Mouse (Mus musculus): ENCODE measurements around the gene Spata1.

Gene Spata1

DNA sequence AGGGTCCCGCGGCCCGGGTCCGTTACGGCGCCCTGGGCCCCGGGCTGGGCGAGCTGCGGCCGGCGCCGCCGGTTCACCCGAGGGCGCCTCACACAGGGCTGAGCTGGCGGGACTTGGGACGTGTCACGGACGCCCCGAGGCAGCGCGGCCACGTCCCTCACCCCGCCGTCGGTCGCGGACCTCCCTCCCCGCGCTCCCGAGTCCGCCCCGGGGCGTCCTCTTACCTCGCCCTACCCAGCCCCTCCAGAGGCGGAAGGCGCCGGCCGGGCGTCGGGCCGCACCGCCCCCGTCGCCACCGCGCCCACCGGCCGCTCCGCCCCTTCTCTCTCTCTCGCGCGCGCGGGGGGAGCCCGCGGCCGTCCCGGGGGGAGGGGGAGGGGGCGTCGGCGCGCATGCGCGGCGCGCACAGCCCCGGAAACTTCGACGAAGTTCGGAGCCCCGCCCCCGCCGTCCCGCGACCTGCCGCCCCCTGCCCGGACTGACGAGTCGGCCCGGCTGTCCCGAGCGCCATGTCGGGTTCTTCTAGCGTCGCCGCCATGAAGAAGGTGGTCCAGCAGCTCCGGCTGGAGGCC, at the start of gene Spata1, which contains the start of gene Gng5:
Gene Spata1 (minus strand): TSS at position 323 of the 572 bp plus-strand sequence.
Gene Gng5 (plus strand): TSS at position 377 of the 572 bp plus-strand sequence.
- DNase-seq, result peak; percentile 86 to 91

DNA sequence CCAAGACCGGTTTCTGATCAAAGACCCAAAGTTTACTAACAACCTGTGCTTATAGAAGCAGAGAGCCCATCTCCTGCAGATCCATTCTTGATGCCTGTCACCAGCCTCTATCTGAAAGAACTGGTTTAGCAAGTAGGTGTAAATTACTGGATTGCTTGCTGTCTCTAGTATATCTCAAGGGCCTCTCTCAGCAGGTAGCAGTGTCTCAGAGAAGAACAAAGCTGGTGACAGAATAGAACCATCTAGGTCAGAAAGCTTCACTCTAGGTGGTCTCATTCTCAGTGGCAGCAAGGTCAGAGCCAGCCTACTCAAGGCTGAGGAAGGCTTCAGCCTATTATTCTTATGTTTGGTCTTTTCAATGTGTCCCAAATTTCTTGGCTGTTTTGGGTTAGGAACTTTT, 44.1 kb upstream of the Spata1 start:
- DNase-seq, result no peak

DNA sequence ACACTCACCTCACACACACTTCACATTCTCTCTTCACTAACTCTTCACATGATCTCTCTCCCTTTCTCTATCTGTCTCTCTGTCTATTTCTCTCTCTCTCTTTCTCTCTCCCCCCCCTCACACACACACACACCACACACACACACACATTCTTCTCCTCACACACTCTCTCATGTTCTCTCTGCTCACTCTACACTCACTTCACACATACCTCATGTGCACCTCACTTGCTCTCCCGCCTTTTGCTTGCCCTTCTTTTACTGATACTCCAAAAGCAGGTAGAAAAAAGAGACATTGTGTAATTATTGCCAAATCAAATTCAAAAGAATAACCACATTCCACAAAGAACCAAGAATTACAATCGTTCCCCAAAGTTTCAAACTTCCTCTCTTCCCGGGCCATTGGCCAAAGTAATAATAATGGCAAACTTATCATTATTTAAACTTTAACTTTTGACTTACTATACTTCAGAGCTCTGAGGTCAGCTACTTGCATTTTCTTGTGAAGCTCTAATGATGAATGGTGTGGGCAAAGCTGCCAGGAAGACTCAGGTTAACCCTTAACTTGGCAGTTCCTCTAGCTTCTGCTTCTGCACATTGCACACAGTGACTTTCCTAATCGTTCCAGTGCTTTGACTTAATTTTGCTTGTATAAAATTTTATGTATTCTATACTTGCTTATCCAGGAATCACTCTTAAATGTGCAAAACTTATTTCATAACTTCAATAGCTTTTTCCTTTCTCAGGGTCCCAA, 41.1 kb upstream of the Spata1 start:
- no peak for DNase-seq

DNA sequence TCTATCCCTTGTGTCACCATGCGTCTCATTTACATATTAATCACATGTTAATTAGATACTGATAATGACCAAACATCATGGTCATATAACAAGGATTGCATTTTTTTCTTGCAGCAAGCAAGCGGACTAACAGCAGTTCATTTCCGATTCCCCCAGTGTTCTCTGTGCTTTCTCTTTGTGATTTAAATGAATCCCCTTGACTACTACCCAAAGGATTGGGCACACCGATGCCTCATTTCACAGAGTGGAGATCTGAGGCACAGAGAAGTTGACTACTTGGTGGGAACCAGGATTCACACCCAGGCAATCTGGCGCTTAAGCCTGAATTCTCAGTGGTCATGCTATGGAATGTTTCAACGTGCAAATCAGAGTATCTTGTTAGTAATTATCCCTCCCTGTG, 35.4 kb upstream of the Spata1 start:
- DNase-seq, result no peak

DNA sequence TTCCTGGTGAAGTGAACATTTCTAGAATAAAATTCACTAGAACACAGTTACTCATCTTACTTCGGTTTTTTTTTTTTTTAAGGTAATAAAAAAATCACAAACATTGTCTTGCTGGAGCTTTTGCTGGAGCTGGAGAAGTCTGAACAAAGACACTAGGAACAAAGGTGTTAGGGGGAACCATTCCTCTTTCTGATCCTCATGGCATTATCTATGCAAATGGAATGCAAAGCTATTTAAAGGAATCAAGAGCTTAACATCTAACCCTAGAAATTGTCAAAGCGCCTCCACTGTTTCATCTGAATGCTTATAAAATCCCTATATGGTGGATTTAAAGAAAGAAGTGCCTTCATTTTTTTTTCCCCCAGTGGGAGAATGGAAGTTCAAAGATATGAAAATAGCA, 28.8 kb upstream of the Spata1 start:
- DNase-seq, result no peak

DNA sequence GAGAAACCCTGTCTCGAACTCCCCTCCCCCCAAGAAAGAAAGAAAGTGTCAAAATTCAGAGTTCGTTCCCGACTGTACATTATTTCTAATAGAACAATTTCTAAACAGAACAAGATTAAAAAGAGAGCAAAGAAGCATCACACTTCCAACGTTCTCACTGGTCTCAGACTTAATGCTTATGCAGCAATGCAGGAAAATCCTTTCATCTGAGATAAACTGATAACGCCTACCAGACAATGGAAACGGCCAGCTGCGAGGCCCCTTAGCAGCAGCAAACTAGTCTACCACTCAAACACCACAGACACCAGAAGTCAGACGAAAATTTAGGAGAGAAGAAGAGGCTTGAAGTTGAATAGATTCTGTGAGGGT, 22.1 kb upstream of the Spata1 start:
- no peak for DNase-seq

DNA sequence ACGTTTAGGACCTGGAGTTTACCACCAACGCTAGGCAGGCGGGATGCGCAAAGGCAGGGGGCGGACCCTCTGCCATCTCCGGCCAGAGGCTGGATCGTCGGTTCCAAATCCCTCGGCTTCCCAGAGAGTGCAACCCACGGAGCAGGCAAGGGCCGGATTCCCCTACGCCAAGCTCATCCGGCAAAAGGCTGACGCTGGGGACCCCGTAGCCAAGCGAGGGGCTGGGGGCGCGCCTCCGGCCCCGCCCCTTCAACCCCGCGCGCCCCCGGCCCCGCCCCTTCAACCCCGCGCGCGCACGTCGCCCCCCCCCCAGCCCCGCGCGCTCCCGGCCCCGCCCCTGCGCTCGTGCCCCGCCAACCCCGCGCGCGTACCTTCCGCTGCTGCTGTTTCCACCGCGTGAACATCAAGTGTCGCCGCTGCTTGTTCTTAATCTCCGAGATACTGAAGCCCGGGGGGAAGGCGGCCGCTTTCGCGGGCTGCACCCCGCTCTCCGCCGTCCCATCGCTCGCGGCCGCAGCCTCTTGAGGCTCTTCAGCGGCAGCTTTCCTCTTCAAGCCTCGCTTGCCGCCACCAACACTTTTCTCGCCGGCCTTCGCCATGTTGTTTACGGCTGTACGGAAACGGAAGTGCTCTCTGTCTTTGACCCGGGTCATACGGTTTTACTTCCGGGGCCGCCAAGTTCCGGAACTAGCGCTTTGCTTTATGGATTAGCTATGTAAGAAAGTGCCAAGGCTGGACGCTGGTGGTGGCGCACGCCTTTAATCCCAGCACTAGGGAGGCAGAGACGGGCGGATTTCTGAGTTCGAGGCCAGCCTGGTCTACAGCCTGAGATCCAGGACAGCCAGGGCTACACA, 21.5 kb upstream of the Spata1 start, which contains the start of gene Rpf1:
Gene Rpf1 (minus strand): TSS at position 632 of the 854 bp plus-strand sequence.
- DNase-seq, result peak; percentile 77 to 83

- no peak for DNase-seq
These were observed 20.8 kb upstream of the Spata1 start for GRCm38 (mm10) chr3:146520226-146520797.

DNA sequence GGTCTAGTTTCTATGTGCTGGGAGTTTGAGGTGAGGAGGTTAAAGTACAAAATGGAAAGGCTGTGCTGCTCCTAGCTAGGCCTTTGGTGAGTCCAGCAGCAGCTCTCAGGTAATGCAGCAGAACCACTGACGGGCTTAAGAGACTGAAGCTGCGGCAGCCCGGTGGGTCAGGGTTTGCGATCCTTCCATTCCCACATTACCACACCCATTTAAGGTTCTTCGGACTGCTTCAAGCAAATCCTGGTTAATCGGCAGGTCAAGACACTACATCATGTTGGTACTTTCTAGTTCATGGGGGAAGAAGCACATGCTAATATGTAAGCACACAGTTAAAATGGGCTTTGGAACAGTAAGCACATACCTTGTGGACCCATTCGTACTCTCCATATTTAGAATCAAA, 7.2 kb upstream of the Spata1 start:
- DNase-seq, result no peak

DNA sequence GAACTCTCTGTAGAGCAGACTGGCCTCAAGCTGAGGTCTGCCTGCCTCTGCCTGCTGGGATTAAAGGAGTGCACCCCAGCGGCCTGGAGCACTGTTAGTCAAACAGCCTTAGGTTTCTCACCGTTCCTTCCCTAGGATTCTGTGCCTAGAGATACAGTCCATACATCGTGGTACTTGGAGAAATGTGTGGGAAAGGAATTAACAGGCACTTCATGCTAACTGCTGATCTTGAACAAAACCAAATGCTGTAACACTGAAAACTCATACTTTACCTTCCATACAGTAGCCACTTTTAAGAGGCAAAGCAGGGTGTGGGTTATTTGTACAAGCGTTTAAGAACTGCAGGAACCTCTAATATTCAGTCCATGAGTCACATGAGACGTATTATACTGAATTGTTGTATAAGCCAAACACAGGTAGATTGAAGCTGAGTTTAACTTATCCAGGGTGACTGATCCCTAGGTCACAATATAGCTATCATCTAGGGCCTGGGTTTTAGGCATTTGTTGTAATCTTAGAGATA, 2.1 kb upstream of the Spata1 start:
- no peak for DNase-seq

DNA sequence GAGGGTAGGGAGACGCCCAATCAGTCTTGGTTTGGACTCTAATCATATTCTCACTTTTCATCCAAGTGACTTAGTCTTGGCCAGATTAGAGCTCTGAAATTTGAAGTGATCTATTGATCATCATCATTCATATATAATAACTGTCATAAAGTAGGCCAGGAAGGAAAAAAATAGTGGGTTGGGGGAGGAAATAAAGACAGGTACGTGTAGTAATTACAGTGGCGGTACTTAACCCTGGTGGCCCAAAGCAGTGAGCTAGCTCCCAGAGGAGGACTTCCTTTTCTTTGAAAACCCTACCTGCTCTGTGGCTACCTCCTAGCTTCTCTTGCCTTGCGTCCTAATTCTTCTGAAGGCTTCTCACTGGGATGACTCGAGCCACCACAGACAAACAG, 1.3 kb upstream of the Spata1 start:
- DNase-seq, result no peak

- DNase-seq, result no peak
These were observed 653 bp upstream of the Spata1 start for GRCm38 (mm10) chr3:146500003-146500809.

DNA sequence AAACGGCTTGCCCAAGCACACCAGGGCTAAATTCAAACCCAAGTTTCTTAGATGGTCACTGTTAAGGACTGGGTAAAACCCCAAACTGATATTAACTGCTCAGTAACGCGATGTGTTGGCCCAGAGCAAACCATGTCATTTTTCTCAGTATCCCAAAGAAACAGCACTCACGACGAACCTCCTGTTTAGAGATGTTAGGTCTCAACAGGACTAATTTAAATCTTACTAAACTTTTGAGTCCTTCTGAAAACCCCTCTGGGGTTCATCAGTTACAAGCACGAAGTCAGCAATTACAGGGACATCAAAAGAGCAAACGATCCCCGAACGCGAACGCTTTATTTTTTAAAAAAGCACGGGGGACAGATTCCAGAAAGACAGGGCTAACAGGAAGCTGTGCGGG, 564 bp downstream of the Spata1 start:
- DNase-seq, result no peak

DNA sequence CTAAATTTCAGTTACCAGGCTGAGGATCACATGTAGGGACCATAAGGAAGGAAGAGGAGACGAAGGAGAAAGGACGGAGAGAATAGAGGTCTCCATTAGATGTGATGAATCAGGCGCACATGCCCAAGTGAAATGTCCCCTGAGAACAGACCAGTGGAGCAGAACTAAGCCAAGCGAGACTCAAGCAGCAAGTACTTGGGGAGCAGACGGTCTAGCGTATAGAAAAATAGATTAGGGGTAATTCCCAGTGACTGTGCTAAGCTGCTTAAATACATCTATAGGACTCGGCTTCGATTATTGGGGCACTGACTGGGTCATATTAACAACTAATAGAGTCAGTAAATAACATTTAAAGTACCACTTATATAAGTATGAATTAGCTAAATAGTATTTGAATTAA, 4.6 kb downstream of the Spata1 start:
- no peak for DNase-seq

DNA sequence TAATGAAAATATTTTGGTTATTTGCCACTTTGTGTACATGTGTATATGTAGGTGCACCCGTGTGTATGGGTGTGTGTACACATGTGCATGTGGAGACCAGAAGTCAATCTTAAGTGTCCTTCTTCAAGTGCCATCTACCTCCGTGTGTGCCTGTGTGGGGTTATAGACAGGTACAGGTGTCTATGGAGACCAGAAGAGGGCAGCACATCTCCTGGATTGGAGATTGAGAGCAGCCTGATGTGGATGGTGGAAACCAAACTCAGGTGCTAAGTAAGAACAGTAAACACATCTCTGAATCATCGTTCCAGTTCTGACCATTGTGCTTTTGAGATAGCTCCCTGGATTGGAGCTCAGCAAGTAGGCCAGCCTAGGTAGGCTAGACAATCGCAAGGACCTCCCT, 13.1 kb downstream of the Spata1 start:
- DNase-seq, result no peak

- DNase-seq, result no peak
These were observed 17.5 kb downstream of the Spata1 start for GRCm38 (mm10) chr3:146482044-146482443.

- no peak for DNase-seq
These were observed 25.1 kb downstream of the Spata1 start for GRCm38 (mm10) chr3:146474428-146474827.

- DNase-seq, result no peak
These were observed 25.8 kb downstream of the Spata1 start for GRCm38 (mm10) chr3:146473741-146474140.

DNA sequence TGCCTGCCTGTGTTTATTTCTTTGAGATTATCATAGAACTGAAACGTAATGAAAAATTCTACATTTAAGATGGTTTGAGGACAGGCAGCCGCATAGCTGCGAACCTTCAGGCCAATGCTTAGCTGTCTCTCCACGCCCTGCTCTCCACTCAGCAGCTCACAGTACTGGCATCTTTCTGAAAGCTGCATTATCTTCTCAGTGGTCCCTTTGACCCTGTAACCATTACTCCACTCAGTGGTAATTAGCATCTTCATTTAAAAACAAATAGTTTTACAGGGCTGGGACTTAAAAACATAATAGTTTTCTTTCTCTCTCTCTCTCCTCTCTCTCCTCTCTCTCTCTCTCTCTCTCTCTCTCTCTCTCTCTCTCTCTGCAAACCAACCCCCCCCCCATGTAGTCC, 26.9 kb downstream of the Spata1 start:
- DNase-seq, result no peak

- DNase-seq, result no peak
These were observed 30.3 kb downstream of the Spata1 start for GRCm38 (mm10) chr3:146469226-146469625.

DNA sequence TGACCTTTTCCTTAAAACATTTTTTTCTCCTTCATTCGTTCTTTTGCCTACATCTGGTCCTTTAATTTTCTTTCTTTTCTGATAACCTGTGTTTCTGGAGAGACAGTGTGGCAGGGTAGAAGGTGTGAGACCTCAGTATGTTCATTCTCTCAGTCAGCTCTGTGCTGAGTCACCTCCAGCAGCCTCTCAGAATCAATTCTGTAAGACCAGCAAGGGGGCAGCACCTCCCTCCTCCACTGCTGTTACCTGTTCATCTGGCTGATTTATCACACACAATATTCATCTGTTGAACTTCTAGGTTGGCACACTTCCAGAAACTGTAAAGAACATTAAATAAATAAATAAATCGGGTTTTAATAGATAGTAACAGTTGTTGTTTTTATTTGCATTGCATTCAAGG, 36.6 kb downstream of the Spata1 start:
- DNase-seq, result no peak

DNA sequence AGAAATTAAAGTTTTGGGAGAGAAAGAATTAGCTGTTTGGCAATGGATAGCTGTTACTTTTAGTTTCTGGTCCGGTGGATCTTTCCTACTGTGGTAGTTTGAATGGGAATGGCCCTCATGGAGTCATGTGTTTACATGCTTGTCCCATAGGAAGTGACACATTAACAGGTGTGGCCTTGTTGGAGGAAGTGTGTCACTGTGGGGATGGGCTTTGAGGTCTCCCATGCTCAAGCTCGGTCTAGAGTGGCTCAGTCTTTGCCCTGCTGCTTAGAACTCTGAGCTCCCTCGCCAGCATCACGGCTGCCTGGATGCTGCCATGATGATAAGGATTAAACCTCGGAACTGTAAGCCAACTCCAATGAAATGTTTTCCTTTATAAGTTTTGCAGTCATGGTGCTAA, 48.2 kb downstream of the Spata1 start:
- DNase-seq, result no peak
